Mouse (Mus musculus): ENCODE results near the gene Hypk. TPM values are rescaled to one million over a fixed set of nuclear protein-coding genes. Genes with fewer than 3 reads are reported as not detected.
"Not testable (repeated sequence)": the region's sequence is repeated elsewhere in the genome, so short reads cannot be mapped to it uniquely, and the experiment has no call there.

Hypk gene
- polyA plus RNA-seq, 1 experiment from 2014 or later = 118 TPM

DNA sequence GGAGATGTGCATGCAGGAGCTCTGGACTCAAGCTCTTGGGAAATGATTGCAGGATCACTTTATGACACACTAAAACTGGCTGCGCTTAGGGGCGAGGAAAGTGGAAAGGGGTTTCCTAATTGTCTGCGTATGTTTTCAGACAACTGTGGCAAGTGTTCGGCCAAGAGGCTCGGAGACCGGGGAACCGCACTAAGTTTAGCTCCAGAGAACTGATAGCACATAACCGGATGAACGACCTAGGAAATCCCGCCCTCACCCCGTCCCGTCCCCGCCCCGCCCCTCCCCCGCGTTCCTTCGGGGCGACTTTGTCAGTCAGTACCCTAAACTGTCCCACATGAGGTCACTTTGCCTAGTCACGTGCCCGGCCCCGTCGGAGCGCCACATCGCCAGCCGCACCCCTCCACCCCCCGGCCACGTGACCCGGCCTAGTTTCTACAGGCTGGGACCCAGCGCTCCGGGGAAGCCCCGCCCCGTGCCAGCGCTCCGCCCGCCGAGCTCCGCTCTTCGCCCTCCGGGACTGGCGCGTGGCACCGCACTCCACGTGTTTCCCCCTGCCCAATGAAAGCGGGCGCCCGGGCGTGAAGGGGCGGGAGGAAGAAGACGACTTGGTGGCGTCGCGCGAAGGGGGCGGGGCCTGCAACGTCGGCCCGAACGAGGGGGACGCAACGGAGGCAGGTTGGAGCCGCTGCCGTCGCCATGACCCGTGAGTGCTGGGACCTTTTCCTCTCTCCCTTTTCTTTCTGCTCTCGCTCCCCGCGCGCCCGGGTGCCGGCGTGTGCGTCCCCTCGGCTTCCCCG is 4.2 kb upstream of the Hypk start, which contains the start of gene Serf2:
Gene Serf2 (plus strand): TSS at position 457 of the 797 bp plus-strand sequence.
- H3K27me3 ChIP-seq (replicated peaks) = no peaks in the 10 kb centered on the region
- 2% methylated on average over 72 of the region's 74 CpGs for WGBS
- ATAC-seq (ENCODE audit: low FRiP score) = peak; percentile 98
- H3K9ac ChIP-seq (replicated peaks) = peak within 1 kb of the TSS; percentile 96
- no peaks in the 10 kb centered on the region for H3K9me3 ChIP-seq (replicated peaks)
- H3K27ac ChIP-seq (replicated peaks) = peak within 1 kb of the TSS; percentile 98
- peaks cover 26% of the 10 kb centered on the region for H3K4me1 ChIP-seq
- peak within 1 kb of the TSS; percentile 100 for H3K4me3 ChIP-seq (replicated peaks)
- H3K4me2 ChIP-seq = peak within 1 kb of the TSS; percentile 87
- peaks cover 24% of the 10 kb centered on the region for H3K36me3 ChIP-seq

DNA sequence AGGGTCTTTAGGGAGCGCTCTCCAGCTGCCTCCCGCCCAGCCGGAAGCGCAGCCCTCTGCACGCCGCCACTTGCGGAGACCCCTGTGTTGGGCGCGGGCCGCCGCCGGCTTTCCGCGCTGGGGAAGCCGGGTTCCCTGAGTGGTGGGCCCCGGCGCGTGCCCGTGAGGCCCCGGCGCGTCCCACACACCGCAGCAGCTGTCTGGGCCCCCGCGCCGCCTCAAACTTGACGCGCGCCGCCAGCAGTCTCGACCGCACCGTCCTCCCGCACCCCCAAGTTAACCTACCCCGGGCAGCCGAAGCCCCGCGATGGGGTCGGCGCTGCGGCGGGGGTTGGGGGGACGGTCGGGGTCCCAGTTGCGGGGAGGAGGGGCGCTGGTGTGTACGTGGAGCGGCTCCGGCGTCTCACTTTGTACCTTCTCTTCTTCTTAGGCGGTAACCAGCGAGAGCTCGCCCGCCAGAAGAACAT is 3.5 kb upstream of the Hypk start:
- Histone ChIP-seq H3K27ac (replicated peaks) (peak overlapping the region; percentile 98), H3K27me3 (replicated peaks) (no peaks in the 10 kb centered on the region), H3K9me3 (replicated peaks) (no peaks in the 10 kb centered on the region), H3K9ac (replicated peaks) (peak overlapping the region; percentile 96), H3K4me3 (replicated peaks) (peak overlapping the region; percentile 100), H3K4me2 (peak overlapping the region; percentile 87), H3K4me1 (peaks cover 26% of the 10 kb centered on the region), H3K36me3 (peaks cover 24% of the 10 kb centered on the region)
- WGBS = under 1% methylated on average over 46 of the region's 54 CpGs
- ATAC-seq (ENCODE audit: low FRiP score) = peak; percentile 68

DNA sequence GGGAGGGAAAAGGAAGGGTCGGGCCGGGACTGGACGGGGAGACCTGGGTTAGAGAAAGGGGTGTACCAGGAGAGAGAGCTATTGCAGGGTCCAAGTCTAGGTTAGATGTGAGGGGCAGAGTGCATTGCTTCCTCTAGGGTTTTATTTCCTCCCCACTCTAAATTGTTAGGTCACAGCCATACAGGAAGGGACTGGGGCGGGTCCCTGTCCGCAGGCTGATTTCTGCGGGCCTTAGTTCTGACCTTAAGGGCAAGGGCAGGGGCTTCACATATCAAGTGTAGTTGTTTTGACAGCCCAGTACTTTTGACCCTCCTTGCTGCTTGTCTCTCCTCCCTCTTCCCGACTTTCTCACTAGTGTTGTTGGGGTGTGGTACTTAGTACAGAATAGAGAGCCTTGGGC is 3.0 kb upstream of the Hypk start:
- peak overlapping the region; percentile 100 for H3K4me3 ChIP-seq (replicated peaks)
- H3K9ac ChIP-seq (replicated peaks) = peak overlapping the region; percentile 96
- 2% methylated on average over 7 of the region's 7 CpGs for WGBS
- ATAC-seq (ENCODE audit: low FRiP score) = peak; percentile 4; the same call in 1 of the 2 replicates
- H3K27me3 ChIP-seq (replicated peaks) = no peaks in the 10 kb centered on the region
- peak overlapping the region; percentile 98 for H3K27ac ChIP-seq (replicated peaks)
- peaks cover 24% of the 10 kb centered on the region for H3K36me3 ChIP-seq
- peaks cover 26% of the 10 kb centered on the region for H3K4me1 ChIP-seq
- H3K9me3 ChIP-seq (replicated peaks) = no peaks in the 10 kb centered on the region
- H3K4me2 ChIP-seq = peak overlapping the region; percentile 87

DNA sequence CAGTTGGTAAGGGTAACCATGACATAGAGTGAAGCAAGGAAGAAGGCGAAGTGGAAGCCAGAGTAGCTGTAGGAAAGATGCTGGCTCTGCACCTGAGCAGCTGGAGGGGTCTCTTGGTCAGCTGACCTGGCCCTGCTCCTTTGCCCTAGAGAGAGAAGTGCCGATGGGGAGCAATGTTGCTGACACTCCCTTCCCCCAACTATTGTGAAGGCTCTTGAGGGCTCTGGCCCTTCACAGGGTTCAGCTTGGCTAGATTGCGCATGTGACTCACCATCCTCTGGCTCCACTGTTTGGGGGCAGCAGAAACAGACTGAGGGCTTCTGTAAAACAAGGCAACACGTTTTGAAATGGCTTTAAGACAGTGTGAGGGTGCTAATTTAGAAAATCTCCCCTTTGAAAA is 729 bp upstream of the Hypk start:
- Histone ChIP-seq H3K27ac (replicated peaks) (no peak overlapping the region), H3K9ac (replicated peaks) (no peak overlapping the region), H3K36me3 (peaks cover 24% of the 10 kb centered on the region), H3K4me1 (peaks cover 35% of the 10 kb centered on the region), H3K4me3 (replicated peaks) (no peak overlapping the region), H3K9me3 (replicated peaks) (no peaks in the 10 kb centered on the region), H3K4me2 (no peak overlapping the region), H3K27me3 (replicated peaks) (no peaks in the 10 kb centered on the region)
- WGBS = 89% methylated on average over 4 of the region's 4 CpGs
- no peak for ATAC-seq (ENCODE audit: low FRiP score)

DNA sequence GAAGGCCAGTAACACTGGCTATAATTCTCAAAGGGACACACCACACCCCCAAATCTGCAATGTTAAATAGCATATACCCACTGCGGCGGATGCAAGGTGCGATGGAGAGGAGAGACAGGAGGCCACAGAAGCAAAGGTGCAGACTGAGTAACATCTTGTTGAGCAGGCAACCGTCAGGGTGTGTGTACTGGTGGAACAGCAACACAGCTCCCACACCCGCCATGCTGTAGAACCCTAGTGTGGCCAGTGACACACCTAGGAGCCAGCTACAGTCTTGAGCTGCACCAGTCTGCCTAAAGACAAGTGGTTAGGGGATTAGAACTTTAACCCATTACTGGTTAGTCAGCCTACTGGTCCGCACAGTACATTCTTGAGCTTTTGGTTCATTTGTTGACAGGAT is 827 bp downstream of the Hypk start:
- Histone ChIP-seq H3K4me2 (no peak overlapping the region), H3K9ac (replicated peaks) (no peak overlapping the region), H3K27ac (replicated peaks) (no peak overlapping the region), H3K4me1 (peaks cover 36% of the 10 kb centered on the region), H3K36me3 (peaks cover 31% of the 10 kb centered on the region), H3K9me3 (replicated peaks) (no peaks in the 10 kb centered on the region), H3K4me3 (replicated peaks) (no peak overlapping the region), H3K27me3 (replicated peaks) (no peaks in the 10 kb centered on the region)
- WGBS = 91% methylated on average over 6 of the region's 6 CpGs
- no peak for ATAC-seq (ENCODE audit: low FRiP score)

DNA sequence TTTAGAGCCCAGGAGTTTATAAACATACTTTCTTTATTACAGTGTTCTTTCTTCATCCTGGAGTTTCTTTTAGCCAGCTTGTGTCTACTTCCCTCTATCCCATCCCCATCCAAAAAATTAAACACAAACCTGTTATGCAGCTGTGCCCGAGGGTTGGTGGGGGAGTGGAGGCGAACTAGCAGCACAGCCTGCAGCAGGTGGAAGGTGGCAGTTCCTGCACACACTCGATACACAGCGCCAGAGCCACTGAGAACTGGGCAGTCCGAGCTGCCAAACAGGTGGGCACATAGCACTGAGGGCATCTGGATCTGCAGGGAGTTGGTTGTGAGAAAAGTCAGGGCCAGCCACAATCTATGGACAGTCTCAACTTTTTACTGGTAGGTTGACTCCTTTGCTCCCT is 2.4 kb downstream of the Hypk start:
- H3K9me3 ChIP-seq (replicated peaks) = no peaks in the 10 kb centered on the region
- peaks cover 30% of the 10 kb centered on the region for H3K4me1 ChIP-seq
- WGBS = 86% methylated on average over 5 of the region's 5 CpGs
- no peaks in the 10 kb centered on the region for H3K27me3 ChIP-seq (replicated peaks)
- H3K4me3 ChIP-seq (replicated peaks) = no peak overlapping the region
- H3K4me2 ChIP-seq = no peak overlapping the region
- H3K27ac ChIP-seq (replicated peaks) = no peak overlapping the region
- peaks cover 42% of the 10 kb centered on the region for H3K36me3 ChIP-seq
- ATAC-seq (ENCODE audit: low FRiP score) = no peak
- no peak overlapping the region for H3K9ac ChIP-seq (replicated peaks)

DNA sequence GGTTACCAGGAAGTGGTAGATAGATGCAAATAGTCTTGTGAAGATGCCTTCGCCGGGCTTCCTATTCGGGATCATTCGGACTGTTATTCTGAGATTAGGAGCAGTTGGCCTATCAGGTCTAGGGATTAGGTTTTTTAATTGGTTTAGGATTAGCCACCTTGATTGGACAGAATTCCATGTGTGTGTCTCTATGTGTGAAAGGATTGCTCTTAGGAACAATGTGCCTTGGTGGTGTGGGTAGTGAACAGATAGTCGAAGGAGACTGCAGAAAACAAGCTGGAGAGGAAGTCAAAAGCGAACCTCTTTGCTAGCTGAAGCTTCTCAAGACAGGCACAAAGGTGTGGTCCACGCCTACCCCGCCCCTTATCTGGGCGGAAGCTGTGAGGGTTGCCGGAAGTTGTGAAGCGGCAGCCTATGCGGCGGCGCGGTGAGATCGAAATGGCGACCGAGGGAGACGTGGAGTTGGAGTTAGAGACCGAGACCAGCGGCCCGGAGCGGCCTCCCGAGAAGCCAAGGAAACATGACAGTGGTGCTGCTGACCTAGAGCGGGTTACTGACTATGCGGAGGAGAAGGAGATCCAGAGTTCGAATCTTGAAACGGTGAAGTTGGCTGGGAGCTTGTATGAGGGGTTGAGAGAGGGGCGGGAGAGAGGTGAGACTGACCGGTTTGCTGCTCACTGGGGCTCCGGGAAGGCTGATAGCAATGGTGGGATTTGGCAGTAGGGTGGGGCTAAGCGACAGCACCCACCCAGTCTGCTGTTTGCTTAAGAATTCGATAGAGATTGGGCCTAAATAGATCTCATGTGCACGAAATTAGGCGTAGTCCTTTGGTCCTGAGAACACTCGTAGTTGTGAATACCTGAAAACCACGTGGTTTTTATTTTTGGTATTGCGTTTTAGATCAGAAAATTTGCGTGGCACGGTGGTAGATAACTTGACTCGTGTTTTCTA is 3.9 kb downstream of the Hypk start, which contains the start of gene Serinc4:
Gene Serinc4 (minus strand): TSS at position 90 of the 951 bp plus-strand sequence.
- ATAC-seq (ENCODE audit: low FRiP score) = peak; percentile 92
- peaks cover 21% of the 10 kb centered on the region for H3K4me1 ChIP-seq
- H3K4me2 ChIP-seq = peak within 1 kb of the TSS; percentile 74
- 5% methylated on average over 41 of the region's 41 CpGs for WGBS
- H3K4me3 ChIP-seq (replicated peaks) = peak within 1 kb of the TSS; percentile 71
- H3K9ac ChIP-seq (replicated peaks) = peak within 1 kb of the TSS; percentile 74
- peaks cover 43% of the 10 kb centered on the region for H3K36me3 ChIP-seq
- no peaks in the 10 kb centered on the region for H3K27me3 ChIP-seq (replicated peaks)
- H3K27ac ChIP-seq (replicated peaks) = peak within 1 kb of the TSS; percentile 75
- no peaks in the 10 kb centered on the region for H3K9me3 ChIP-seq (replicated peaks)

DNA sequence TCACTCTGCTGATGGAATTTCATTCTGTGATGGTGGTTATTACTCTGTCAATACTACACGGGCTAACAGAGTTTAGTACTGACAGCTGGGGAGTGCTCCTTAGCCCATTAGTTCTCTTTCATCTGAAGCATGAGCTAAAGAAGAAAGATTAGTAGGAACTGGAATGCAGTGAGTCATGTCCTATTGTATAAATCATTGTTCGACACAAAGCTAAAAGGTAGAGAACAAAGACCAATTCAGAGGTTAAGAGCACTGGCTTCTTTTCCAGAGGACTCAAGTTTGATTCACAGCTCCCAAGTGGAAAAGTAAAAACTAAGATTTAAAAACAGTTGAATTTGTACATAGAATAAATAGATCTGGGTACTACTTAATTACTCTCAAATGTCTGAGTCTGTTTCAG is 7.0 kb downstream of the Hypk start:
- no peak overlapping the region for H3K4me3 ChIP-seq (replicated peaks)
- no peaks in the 10 kb centered on the region for H3K27me3 ChIP-seq (replicated peaks)
- WGBS = 59% methylated on average over 2 of the region's 2 CpGs
- peaks cover 24% of the 10 kb centered on the region for H3K36me3 ChIP-seq
- H3K9me3 ChIP-seq (replicated peaks) = no peaks in the 10 kb centered on the region
- H3K9ac ChIP-seq (replicated peaks) = no peak overlapping the region
- H3K4me2 ChIP-seq = no peak overlapping the region
- H3K4me1 ChIP-seq = peaks cover 18% of the 10 kb centered on the region
- H3K27ac ChIP-seq (replicated peaks) = no peak overlapping the region
- no peak for ATAC-seq (ENCODE audit: low FRiP score)

DNA sequence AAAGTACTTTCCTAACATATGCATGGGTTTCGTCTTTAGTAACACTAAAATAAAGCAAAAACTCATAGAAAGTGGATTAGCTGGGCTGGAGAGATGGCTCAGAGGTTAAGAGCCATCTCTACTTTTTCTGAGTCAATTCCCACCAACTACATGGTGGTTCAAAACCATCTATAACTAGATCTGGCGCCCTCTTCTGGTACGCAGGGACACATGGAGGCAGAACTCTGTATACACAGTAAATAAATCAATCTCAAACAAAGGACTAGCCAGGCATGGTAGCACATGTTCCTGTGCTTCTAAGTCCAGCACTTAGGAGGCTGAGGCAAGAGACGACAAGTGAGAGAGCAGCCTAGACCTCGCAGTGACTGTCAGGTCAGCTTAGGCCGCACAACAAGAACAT is 15.9 kb downstream of the Hypk start:
- 75% methylated on average over 2 of the region's 6 CpGs for WGBS
- H3K4me2 ChIP-seq; H3K9ac ChIP-seq (replicated peaks); H3K4me3 ChIP-seq (replicated peaks); H3K27ac ChIP-seq (replicated peaks); H3K27me3 ChIP-seq (replicated peaks); H3K4me1 ChIP-seq; H3K9me3 ChIP-seq (replicated peaks); H3K36me3 ChIP-seq; ATAC-seq (ENCODE audit: low FRiP score): not testable (repeated sequence)

DNA sequence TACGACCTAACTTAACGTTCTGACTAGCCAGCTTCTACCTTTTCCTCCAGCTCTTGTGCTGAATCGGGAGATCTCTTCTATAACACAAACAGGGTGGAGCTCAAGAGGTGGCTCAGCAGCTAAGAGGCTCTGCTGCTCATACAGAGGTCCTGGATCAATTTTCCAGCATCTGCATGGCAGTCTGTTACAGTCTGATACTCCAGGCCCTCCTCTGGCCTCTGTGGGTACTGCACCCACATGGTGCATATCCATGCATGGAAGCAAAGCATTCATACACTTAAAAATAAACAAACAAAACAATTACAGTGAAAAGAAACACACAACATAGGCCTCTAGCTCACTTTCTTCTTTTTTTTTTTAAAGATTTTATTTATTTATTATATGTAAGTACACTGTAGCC is 19.7 kb downstream of the Hypk start:
- not testable (repeated sequence) for H3K9ac ChIP-seq (replicated peaks); H3K9me3 ChIP-seq (replicated peaks); H3K27ac ChIP-seq (replicated peaks); H3K36me3 ChIP-seq; ATAC-seq (ENCODE audit: low FRiP score); H3K4me3 ChIP-seq (replicated peaks); H3K27me3 ChIP-seq (replicated peaks)
- Histone ChIP-seq H3K4me1 (peaks cover 14% of the 10 kb centered on the region), H3K4me2 (peak overlapping the region; percentile 79)
- WGBS = 93% methylated on average over 3 of the region's 3 CpGs

DNA sequence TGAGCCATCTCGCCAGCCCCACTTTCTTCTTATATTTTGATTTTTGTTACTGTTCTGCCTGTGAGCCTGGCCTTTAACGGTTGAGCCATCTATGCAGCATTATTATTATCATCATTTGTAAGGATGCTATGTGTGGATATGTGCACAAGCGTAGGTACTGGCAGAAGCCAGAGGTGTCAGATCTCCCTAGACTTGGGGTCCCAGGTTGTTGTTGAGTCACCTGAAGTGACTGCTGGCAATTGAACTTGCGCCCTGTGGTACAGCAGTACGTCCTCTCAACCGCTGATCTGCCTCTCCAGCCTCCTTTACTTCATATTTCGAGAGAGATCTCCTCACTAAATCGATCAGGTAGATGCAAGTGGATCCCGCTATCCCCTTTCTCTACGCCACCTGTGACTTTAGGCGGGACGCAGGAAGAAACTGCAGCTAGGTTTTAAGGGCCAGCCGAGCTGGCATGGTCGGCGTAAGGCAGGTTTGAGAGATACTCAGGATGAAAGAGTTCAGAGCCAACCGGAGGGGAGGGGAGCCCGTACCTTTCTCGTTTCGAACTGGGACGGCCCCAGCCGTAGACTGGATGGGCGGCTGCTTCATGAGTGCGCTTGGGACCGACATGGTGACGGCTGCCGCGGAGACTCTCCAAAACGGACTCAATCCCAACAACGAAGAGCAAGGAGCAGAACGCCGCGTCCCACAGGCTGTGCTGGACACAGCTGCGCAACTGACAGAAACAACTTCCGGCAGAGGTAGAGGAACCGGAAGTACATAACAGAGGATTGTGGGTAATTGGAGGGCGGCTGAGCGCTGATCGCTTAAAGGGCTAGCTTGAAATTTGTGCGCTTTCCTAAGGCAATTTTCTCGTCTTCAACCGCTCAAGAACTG is 20.4 kb downstream of the Hypk start, which contains the start of gene Mfap1b:
Gene Mfap1b (minus strand): TSS at position 767 of the 879 bp plus-strand sequence.
- peak; percentile 95 for ATAC-seq (ENCODE audit: low FRiP score)
- H3K4me3 ChIP-seq (replicated peaks) = peak within 1 kb of the TSS; percentile 64
- peak within 1 kb of the TSS; percentile 72 for H3K27ac ChIP-seq (replicated peaks)
- H3K9ac ChIP-seq (replicated peaks) = peak within 1 kb of the TSS; percentile 71
- H3K36me3 ChIP-seq; H3K9me3 ChIP-seq (replicated peaks); H3K27me3 ChIP-seq (replicated peaks): not testable (repeated sequence)
- peak within 1 kb of the TSS; percentile 79 for H3K4me2 ChIP-seq
- H3K4me1 ChIP-seq = peaks cover 14% of the 10 kb centered on the region
- WGBS = 8% methylated on average over 40 of the region's 41 CpGs

Data from neural tube, embryonic 15.5 days (tissue).